Mouse (Mus musculus) kidney, postnatal 36 days (tissue): ENCODE results near the gene Ckb.
"Not testable (repeated sequence)": the region's sequence is repeated elsewhere in the genome, so short reads cannot be mapped to it uniquely, and the experiment has no call there.

Experiments
- DNase-seq, 2 experiments: peaks; one replicate each; pipeline ENCODE4 v3.0.0; 2021 to 2022; ENCODE audit warnings: mixed read lengths in 2 of 2

The Ckb gene

DNA sequence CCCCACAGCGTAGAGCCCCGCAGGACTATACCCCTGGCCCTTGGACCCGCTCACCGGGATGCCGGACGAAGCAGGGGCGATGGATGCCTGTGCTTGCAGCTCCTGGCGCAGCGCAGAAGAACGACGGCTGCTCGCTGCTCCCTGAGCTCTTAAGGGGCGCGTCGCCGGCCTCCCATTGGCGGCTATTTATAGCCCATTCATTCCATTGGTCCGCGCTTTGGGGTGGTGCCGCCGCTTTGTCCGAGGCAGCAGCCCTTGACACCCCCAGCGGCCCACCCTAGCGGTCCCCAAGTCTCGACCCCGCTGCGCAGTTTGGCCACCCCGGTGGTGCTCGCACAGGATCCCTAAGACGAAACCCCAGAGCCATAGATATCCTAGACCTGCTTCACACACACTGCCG lies at the start of gene Ckb:
Gene Ckb, minus strand, starts transcription at position 163 of the 400 bp plus-strand sequence.
- DNase-seq, result peak; percentile 70 to 83

DNA sequence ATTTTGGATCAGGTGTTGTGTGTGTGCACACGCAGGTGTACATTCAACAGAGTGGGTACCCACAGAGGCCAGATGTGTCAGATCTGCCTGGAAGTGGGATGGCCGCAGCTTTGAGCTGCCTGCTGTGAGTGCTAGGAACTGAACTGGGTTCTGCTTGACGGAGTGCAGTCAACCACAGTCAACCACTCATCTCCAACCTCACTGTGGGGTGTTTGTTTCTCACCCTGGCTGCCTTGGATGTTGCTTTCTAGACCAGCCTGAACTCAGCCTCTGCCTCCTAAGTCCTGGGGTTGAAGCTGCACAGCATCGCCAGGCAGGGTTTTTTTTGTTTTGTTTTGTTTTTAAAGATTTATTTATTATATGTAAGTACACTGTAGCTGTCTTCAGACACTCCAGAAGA lies 48.1 kb upstream of the Ckb start:
- DNase-seq, result no peak

DNA sequence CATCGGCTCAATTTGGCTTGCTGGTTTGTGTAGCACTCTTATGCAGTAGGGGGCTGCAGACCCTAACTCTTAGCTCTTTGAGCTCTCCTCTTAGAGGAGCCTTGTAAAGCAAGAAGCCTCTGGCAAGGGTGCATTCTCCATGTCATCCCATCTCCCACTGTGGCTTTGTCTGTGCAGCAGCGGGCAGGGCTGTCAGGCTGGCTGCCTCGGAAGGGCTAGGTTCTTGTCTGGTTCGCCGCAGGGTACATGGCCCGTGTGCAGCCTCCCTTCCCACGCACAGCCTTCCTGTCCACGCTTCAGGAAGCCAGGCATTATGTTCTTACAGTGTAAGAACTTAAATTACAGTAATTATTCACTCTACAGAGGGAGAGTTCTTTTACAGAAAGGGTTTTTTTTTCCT lies 46.5 kb upstream of the Ckb start:
- no peak for DNase-seq

DNA sequence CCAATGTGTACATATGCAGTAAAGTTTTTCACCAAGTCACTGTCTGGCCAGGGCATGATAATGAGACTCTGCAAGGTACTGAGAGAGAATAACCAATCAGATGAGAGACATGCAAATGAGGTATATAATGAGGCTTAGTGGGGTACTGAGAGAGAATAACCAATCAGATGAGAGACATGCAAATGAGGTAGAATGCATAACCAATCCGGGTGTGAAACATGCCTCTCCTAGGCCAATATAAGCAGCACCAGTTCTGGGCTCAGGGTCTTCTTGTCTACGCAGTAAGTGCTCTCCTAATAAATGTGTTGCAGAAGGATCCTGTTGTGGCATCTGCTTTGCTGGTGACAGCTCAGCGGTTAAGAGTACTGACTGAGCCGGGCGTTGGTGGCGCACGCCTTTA lies 44.4 kb upstream of the Ckb start:
- DNase-seq, result no peak

DNA sequence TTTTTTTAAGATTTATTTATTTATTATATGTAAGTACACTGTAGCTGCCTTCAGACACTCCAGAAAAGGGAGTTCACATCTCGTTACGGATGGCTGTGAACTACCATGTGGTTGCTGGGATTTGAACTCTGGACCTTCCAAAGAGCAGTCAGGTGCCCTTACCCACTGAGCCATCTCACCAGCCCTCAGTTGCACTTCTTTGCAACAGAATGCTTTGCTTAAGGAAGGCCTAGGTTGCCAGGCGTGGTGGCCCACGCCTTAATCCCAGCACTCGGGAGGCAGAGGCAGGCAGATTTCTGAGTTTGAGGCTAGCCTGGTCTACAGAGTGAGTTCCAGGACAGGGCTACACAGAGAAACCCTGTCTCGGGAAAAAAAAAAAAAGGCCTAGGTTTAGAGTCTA lies 41.7 kb upstream of the Ckb start:
- not testable (repeated sequence) for DNase-seq

DNA sequence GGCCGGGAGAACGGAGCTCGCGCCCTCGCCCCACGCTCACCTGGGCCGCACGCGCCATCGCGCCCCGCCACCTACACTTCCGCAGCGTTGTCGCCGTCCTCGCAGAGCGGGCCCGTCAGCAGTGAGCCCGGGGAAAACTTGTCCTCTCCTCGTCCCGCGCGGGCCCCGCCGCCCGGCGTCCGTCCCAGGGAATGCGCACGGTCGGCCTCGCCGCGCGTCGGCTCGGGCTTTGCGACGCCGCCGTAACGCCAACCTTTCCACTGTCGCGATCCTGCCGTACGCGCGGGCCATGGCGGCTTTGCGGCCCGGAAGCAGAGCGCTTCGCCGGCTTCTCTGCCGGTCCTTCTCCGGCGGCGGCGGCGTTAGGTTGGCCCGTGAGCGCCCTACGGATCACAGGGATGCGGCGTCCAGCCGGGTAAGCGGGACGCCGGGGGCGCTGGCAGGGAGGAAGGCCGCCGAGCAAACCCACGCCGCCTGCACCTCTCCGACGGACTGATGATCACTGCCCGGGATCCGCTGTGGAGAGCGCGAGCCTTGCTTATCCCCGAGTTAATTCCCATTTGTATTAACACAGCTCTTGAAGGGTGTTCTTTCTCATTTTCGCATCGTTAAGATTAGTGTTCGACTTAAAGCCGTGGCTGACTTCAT lies 41.0 kb upstream of the Ckb start, which contains the start of the genes Bag5 and Apopt1:
Gene Bag5, minus strand, starts transcription at position 254 of the 648 bp plus-strand sequence.
Gene Apopt1, plus strand, starts transcription at position 258 of the 648 bp plus-strand sequence.
- peak; percentile 93 to 95 for DNase-seq

DNA sequence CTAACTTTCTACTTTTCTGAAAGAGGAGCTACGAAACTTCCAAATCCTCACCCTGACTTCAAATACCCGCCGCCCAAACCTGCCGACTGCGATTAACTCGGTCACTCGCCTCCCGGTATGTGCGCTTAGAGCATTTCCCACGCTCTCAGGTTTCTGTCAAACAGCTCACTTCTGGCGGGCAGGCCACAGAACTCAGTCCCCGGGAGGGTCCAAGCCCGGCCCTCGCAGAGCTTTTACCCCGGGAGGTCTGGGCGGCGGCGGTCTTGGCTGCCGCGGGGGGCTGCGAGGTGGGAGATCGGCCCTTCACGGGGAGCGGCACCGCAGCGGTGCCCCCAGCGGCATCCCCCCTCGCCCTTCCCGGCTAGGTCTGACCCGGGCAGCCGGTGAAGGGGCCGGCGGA lies 40.3 kb upstream of the Ckb start:
- DNase-seq, result peak in 1 of 2 experiments; percentile 42

DNA sequence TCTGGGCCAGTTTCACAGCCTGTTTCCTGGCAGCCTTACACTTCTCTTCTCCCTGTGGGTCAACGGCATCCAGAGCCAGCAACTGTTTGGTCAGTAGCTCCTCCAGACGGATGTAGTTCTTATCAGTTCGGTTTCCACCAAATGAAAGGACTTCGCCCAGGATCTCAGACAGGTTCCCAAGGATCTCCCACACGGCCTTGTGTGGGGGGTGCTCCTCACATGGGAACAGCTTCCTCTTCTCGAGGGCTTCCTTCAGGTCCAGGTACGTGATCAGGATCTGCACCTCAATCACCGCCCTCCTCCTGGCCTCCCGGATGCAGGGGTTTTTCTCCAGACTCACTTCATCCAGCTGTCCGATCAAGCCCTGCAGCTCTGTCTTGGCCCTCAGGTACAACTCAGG lies 38.0 kb upstream of the Ckb start:
- DNase-seq, result no peak

DNA sequence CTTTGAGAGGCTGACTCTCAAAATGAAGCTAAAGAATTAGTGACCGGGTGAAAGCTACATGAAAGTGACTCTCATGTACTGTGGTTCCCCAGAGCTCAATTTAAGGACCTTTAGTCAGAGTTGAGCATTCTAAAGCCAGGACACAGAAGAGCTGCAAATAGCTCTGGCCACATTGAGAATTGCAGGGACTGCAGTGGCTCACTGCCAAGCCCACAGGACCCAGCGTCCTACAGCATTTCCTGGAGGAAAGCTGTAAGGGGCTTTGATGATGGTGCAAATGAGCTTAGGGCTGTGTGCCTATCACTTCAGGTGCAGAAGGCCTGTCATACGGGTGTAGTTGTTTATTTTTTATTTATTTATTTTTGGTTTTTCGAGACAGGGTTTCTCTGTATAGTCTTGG lies 36.0 kb upstream of the Ckb start:
- DNase-seq, result peak in 1 of 2 experiments; percentile 57

DNA sequence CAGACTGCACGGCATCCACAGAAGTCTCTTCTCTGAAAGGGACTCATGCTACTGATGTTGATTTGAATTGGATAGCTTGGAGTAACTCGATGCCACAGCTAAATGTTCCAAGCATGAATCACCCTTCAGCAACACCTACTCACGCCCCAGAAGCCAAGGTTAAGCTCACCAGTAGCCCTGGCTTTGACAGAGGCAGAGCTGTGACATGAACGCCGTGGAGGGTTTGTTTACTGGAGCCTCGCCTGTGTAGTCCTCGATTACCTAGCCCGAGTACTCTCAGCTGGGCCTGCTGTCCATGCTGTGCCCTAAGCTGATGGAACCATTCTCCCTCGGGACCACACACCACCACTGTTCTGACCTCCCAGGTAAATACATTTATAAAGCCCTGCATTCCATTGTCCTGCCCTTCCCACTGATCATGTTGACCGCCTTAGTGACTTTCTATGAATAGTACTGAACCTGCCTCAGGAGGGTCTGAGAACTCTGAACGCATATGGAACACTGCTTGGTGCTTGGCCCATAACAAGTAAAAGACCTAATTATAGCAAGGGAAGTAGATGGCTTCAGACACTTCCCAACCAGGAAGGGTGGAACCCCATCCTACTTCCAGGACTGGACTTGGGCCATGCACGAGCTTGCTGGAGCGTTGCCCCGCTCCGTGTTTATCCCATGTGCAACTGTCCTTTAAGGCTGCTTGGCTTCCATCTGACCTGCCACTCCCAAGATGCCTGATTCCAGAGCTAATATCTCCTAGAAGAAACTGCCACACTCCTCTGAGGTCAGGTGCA lies 33.2 kb upstream of the Ckb start:
- DNase-seq, result peak; percentile 84 to 89

DNA sequence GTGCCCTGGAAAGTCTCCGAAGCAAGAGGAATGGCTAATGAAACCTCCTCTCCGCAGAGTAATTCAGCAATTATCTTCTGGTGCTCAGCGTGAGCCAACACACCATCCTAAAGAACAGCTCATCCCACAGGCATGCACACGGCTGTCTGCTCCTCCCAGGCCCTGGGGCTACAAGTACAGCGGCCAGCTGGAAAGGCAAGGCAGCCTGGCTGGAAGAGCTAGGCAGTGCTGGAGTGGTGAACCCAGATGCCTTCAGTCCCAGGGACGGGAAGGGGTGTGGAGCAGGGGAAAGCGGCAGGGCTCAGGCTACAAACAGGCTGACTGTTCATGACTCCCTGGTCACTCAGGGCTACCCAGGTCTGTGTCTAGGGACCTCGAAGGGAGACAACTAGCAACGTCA lies 32.5 kb upstream of the Ckb start:
- DNase-seq, result peak in 1 of 2 experiments; percentile 32

DNA sequence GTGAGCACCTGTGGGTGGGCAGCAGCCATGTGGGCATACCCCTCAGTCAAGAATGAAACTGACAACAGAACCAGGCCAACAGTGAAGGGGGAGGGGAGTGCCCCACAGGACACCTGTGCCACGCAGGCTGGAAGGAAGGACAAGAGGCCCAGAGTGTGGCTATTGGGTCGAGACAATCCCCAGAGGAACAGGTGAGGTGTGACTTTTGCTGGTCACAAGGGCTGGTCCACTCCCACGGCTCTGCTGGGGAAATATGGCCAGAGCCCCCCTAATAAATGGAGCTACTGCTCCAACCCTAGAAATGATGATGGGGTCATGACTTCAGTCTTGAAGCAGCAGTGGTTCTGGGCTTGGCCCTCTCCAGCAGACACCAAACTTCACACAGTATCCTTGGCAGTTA lies 31.2 kb upstream of the Ckb start:
- no peak for DNase-seq

DNA sequence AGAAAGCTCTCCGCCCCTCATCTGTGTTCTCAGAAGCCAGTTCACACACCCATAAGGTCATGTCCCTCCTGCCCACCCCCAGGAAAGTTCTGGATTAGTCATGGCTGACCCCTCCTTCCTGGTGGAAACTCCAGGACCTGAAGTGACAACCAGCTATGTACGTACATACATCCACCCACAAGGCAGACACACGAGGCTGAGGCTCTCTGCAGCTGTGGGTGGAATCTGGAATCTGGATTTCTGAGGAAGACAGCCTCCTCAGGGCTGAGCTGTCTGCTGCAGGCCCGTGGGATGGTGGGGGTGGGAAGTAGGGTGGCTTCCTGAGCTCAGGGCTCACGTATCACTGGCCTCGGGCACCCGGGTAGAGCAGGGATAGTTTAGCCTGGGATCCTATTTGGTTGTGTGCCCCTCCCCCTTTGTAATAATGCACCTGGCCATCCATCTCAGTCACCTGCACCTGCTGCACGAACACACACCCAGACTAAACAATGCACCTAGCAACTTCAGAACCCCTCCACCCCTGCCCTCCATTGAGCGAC lies 28.9 kb upstream of the Ckb start:
- no peak for DNase-seq

DNA sequence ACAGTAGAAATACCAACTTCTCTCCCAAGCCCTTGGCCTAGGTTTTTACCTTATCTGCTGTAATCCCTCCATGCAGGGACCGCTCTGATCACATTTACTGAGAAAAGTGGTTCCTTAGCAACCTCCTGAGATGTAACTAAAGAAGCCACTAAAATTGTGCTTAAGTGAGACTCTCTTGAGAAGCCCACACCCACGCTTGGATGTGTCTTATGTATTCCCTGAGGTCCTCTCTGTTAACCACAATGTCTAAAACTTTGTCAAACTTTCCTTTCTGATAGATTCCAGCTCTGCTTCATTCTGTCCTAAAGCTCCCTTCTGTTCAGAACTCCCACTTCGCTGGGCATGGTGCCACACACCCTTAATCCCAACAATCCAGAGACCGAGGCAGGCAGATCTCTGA lies 27.4 kb upstream of the Ckb start:
- no peak for DNase-seq

DNA sequence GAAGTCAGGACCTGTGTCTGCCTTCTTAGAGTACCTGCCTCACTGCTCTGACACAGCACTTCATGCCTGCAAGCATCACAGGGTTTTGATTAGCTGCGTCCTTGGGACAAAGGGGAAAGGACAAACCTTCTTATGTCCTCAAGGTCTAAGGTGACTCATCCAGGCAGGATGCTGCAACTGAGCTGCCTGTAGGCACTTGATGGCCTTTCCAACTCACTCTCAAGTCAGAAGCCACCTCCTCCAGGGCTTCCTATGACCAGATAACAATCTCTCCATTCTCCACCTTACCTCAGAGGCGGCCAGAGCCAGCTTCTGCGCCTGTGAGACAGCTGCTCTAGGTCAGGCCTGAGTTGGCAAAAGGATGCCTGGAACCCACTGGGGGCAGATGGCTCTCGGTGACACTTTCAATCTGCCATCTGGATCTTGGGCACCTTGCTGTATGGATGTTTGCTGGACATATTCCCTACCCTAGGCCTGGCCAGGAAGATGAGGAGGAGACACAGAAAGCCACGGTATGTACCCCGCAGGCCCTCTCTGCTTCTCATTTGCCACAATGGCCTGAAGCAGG lies 26.3 kb upstream of the Ckb start:
- no peak for DNase-seq

DNA sequence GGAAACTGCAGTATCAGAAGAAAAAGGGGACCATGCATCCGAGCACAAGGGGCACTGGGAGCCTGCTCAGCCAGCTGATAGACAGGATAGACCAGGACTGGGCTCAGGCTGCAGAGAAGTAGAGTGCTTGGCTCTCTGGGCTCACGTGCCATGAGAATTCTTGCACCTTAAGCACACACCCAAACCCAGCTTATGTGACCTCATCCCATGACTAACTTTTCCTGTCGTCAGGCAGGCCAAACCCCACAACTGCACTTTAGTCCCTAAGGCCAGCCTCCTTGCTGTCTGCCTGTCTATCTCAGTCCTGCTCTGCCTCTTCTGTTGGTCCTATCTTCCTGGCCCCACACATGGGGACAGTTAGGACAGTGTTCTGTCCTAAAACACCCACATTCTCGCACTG lies 25.6 kb upstream of the Ckb start:
- DNase-seq, result no peak

DNA sequence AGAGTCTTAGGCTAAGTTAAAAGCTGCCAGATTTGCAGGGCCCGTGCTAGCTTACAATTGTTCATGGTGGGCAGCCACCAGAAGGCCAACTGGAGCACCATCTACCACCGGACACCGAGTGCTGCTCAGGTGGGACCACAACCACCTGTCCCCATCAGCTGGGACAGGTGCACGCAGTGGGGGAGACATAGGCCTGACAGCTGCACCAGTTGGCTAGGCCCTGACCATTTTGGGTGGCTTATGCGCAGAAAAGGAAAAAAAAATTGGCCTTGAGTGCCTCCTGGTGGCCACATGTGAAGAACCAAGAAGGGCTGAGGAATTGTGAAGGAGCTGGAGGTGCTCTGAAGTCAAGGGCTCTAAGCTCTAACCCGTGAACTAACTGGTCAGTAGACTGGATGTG lies 24.1 kb upstream of the Ckb start:
- DNase-seq, result peak; percentile 76 to 87

DNA sequence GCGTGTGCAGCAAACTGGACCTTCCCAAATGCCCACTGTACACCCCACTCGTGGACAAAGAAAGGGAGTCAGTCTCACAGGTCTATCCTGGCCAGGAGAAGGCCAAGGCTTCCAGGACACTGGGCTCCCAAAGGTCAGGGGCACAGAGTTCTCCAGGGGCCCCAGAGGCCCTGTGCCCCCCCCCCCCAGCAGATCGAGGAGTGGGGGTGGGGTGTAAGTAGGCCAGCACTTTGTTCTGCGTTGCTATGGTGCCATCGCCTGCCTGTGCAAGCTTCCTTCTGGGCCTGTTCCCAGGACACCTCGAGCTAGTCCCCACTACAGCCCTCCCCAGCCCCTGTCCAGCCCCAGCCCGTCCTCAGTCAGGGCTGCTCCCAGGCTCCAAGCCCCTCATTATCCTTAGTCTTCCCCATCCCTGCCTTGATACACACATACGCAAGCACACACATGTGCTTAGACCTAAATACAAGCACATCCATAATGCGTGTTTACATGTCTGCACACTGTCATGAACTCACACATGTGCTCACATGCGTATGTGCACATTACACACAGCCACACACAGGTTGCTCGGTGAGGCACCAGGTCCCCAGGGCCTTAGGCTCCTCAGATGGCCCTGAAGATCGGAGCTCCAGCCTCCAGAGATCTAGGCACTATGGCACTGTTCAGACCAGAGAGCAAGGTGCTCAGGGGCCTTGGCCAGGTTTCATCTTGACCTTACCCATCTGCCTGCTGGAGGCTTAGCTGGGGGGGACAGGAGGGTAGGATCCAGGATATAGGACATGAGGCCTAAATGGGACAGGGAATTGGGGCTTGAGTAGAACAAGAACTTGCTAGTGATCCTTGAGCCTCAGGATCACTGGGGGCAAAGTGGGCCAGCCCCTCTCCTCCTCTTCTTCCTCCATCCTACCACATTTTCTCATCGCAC lies 23.0 kb upstream of the Ckb start:
- DNase-seq, result no peak

DNA sequence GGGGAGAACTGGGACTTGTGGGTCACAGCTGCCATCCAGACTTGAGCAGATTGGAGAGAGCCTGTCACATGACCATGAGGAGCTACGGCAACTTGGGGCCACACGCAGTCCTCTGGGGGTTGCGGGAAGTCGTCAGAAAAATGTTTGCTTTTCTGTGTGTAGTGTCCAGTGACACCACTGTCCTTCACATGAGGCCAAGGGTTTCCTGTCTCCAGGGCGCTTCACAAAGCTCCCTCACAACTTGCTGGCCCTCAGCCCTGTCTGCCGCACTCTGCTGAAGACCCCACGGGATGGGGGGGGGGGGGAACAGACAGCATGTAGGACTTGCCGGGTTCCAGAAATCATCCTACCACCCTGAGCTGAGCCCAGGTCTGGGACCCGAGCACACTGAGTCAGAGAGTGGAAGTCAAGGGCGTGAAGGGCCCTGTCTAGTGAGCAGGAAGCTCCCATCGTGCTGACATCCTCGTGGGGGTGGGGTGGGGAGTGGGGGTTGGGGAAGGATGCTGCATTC lies 22.2 kb upstream of the Ckb start:
- DNase-seq, result no peak

DNA sequence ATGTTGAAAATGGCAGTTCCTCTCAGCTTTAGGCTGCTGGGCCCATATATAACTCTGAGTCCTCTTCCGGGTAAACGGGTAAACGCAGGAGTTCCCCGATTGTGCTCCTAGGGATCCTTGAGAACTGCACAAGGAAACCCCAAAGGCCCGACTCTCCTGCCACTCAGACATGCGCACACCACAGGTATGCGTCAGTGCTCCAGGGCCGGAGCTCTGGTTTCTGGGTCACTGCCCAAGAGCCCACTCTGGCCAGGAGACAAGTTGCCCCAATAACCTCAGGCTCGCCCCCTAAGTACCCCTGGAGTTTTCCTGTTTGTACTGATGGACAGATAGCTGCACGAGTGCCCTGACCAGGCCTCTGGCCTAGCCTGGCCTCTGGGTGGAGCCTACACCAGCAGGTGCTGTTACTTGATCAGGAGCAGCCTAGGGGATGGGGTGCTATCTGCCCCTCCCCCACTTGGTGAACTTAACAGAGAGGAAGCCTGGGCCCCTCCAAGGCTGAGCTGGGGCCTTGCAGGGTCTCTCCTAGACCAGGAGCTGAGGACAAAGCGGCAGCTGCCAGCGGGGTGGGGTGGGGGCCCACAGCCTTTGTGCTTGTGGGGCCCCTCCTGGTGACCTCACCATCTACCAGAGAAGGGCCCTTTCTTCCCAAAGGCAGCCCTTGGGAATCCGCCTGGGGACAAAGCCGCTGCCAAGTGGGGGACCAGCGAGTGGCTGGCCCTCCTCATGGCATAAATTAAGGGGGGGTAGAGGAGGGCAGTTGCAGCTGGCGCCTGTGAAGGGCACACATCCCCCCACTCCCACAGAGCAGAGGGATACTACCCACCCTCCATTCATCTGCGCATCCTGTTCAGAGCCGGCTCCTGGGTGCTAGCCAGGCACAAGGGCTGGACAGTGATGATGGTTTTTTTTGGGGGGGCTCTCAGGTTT lies 21.5 kb upstream of the Ckb start:
- peak in 1 of 2 experiments; percentile 42 for DNase-seq

DNA sequence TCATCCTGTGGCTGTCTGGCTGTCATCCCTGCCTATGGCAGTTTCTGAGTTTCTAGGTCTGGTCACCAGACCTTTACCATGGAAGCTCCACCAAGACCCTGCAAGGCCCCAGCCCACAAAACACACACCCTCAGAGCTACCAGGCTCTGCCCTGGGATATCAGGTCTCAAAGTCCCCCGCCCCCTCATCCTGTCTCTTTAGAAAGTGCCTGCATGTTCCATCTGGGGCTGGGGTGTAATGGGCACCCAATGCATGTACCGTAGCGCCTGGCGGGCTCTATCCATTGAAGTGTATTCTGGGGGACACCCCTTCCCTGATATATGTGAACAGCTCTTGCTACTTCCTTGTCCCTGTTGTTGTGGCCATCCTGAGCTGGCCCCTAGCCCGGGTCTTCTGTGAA lies 20.8 kb upstream of the Ckb start:
- DNase-seq, result no peak
